Mouse (Mus musculus): ENCODE results near the gene Ott. TPM values are rescaled to one million over a fixed set of nuclear protein-coding genes. Genes with fewer than 3 reads are reported as not detected.

Gene Ott
- polyA plus RNA-seq (2017; shearing (Covaris generic)): not detected

GRCm38 (mm10) chrX:149073982-149074381 lies at the start of gene Ott:
Ott (plus strand) TSS chrX:149074282.

Other genes with a start within 250 kb of the Ott start
- gene Luzp4, start 216.6 kb upstream of the Ott start, polyA plus RNA-seq (2017; shearing (Covaris generic)): not detected
- not detected for gene Gm15093, start 198.1 kb downstream of the Ott start, polyA plus RNA-seq (2017; shearing (Covaris generic))